Mouse (Mus musculus) spleen, postnatal 10 days (tissue): ENCODE results near the gene Apex1.
"Not testable (repeated sequence)": the region's sequence is repeated elsewhere in the genome, so short reads cannot be mapped to it uniquely, and the experiment has no call there.

Experiments used
- DNase-seq, 2 experiments: peaks; one replicate each; pipeline ENCODE4 v3.0.0; 2021 to 2022; ENCODE audit warnings: low spot score in 2 of 2

Gene Apex1

GRCm38 (mm10) chr14:50969041-50969440, 44.3 kb downstream of the Apex1 start:
- no peak for DNase-seq

GRCm38 (mm10) chr14:50969558-50970544, 45.1 kb downstream of the Apex1 start:
- DNase-seq: no peak

GRCm38 (mm10) chr14:50970822-50971221, 46.1 kb downstream of the Apex1 start:
- no peak for DNase-seq

- DNase-seq: not testable (repeated sequence)
Measured at GRCm38 (mm10) chr14:50973054-50973453, 48.3 kb downstream of the Apex1 start.

DNA sequence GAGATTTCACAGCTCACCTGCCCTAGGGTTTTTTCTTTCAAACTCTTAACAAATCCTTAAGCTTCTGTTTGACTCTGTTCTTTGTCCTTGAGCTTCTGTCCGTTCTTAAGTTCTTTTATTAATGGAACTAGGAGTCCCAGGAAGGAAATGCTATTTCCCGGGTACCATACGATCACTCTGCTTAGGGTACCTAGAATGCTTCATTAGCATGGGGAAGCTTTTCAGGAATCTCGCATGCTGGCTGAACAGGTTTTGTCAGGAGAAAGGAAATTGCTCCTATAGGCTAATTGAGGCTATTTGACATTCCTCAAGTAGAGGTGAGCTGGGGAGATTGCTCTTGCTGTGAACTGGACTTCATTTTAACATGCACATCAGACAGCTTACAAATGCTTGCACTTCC, 48.9 kb downstream of the Apex1 start:
- no peak for DNase-seq

GRCm38 (mm10) chr14:50975001-50975400, 50.2 kb downstream of the Apex1 start:
- no peak for DNase-seq

DNA sequence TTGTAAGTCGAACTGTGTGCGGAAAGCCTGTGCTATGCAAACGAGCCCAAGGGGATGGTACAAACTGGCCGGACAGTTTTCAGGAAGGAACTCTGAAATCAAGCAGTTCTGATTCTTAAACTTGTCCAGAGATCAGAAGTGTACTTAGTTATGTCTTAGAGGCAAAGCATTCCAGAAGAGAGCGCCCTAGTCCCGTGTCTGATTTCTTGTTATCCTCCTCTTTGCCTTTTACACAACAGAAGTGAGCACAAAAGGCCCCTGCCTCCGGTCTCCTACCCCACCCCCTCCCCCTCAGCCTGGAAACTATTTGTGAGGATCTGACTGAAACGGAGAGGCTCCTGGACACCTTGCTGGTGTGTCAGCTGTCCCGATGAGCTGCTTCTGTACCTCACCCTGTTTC, 51.9 kb downstream of the Apex1 start:
- DNase-seq: no peak
